Mouse (Mus musculus): ENCODE data around the gene Hoxd3.

Gene Hoxd3

GRCm38 (mm10) chr2:74679596-74679971, 32.1 kb upstream of the Hoxd3 start:
- no peak for DNase-seq (ENCODE audit: low spot score)

DNA sequence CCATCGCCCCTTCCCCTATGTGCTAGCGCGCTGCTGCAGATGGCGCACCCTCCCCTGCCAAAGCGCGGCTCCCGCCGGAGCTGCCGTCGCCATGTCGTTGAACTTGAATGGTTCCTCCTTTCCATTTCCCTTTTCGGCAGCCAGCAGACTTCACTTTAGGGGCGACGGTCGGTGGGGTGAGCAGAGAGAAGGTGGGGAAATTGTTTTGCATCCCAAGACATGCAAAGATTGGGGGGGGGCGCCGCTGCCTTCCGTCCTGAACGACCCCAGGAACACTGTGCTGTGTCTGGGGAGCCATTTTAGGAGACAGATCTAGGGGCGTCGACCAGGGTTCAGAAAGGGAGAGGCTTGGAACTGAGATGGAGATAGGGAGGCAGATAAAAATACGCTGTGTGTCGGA, 31.7 kb upstream of the Hoxd3 start:
- no peak for DNase-seq (ENCODE audit: low spot score)

GRCm38 (mm10) chr2:74680561-74681398, 30.9 kb upstream of the Hoxd3 start:
- no peak for DNase-seq (ENCODE audit: low spot score)

- DNase-seq (ENCODE audit: low spot score), result no peak
Measured at GRCm38 (mm10) chr2:74681594-74682531, 29.9 kb upstream of the Hoxd3 start.

GRCm38 (mm10) chr2:74682796-74683195, 28.9 kb upstream of the Hoxd3 start:
- no peak for DNase-seq (ENCODE audit: low spot score)

GRCm38 (mm10) chr2:74683471-74683951, 28.2 kb upstream of the Hoxd3 start:
- no peak for DNase-seq (ENCODE audit: low spot score)

DNA sequence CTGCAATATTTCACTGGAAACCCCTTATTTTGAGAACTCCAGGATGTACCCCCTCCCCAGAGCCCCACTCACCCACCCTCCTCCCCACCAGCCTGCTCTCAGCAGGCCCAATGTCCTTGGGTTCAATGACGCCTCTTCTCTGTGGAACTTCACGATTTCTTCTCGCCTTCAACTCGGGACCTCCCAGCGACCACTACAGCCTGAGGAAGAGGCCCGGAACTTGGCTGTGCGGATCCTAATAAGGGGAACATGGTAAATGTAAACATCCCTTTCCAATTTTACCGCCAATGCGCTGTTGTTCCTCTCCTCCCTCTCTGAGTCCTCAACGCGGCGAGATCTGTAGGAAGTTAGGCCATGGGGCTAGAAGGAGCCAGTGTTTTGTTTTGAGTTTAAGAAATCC, 27.6 kb upstream of the Hoxd3 start:
- DNase-seq (ENCODE audit: low spot score), result no peak

- no peak for DNase-seq (ENCODE audit: low spot score)
Measured at GRCm38 (mm10) chr2:74685059-74685603, 26.6 kb upstream of the Hoxd3 start.

GRCm38 (mm10) chr2:74686301-74686987, 25.3 kb upstream of the Hoxd3 start:
- peak; percentile 65 for DNase-seq (ENCODE audit: low spot score)

DNA sequence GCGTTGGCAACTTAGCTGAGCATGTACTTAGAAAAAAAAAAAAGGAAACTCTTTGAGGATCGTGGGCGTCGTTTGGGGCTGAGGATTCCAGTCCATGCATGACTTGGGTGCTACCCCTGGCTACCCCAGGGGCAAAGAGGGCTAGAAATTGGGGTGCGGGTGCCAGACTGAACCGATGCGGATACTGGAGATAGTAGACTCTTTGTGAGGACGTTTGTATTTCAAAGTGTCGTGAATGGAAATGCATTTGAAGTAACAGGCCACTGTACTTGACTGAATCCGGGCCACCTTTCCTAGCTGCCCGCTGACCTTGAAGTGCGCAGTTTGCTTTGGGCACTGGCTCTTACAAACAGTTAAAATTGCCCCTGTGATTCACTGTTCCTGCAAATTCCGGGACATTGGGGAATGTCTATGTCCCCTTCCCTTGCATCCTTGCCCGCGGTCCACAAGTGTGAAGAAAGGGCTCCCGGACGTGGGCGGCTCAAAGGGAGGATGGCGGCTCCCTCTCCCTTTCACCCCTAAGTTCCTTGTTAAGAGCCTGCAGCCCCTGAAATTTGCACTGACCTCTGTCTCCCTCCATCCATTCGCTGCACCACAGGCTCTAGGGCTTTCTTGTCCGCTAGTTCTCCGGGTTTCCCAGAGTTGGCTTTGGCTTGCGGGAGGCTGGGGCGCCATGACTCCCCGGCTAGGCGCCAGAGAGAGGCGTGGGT, 24.6 kb upstream of the Hoxd3 start:
- DNase-seq (ENCODE audit: low spot score), result no peak

DNA sequence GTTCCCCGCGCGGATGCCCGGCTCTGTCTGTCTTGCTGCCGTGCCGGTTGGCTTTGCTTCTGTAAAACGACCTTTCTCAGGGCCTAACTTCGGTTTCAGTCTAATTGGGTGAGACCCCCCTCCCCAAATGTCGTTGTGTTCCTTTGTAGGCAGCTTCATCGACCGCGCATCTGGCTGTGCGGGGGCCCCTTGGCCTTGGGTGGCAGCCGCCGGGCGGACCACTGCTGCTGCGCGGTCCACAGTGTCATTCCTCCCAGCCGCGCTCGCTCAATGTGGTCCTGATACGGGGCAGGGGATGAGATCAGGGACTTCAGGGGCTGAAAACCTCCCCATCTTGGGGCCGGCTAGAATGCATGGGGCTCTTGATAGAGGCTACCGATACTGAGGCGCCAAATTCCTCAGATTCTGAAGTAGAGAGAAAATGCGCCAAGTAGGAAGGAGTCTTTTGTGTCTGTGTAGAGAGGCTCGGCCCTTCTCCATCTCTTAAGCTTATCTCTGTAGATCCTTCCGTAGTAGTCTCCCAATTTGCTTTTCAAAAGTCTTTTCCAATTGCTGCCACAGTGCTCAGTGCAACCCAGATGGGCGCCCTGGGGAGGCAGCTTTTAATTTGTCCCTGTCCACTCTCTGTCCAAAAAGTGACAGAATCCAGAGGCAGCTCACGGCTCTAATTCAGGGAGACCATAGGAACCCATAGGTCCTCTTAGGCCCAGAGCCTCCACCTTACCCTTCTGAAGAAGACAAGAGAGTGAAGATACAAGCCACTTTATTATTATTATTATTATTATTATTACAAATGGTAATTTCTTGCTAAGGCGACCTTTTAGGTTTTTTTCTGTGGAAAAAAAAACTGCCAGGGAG, 23.8 kb upstream of the Hoxd3 start:
- no peak for DNase-seq (ENCODE audit: low spot score)

- DNase-seq (ENCODE audit: low spot score), result no peak
Measured at GRCm38 (mm10) chr2:74688795-74689573, 22.7 kb upstream of the Hoxd3 start.

DNA sequence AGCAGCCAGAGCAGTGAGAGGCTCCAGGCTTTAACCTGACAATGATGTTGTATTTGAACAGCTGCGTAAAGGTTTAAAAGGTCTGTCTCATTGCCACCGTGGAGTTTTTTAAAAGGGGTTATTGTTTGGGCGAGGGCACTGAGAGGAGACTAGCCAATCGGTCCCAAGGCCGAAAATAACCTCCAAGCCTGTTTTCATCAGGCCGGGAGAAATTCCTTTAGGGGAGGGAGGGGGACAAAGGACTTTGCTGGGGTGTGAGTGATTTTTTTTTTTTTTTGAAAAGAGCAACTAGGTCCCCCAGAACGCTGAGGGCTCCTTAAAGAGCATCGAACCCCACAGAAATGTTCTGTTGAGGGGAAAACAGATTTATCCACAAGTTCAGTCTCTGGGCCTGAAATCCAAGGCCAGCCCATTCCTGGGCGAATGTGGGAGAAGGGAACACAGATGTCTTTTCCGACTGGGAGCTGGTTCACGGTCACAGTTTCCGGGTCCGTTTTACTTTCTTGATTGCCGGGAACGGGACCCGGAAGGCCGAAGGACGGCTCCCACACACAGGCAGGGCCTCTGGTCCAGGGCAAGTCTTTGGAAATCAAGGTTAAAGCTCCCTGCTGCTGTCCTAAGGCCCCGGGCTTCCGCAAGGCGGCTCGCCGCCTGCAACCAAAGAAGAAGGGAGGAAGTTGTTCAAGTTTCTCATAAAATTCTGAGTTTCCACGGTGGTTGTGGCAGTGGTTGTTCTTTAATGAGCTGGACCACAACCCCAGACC, 22.0 kb upstream of the Hoxd3 start:
- DNase-seq (ENCODE audit: low spot score), result no peak

- DNase-seq (ENCODE audit: low spot score), result no peak
Measured at GRCm38 (mm10) chr2:74690338-74690716, 21.4 kb upstream of the Hoxd3 start.

- DNase-seq (ENCODE audit: low spot score), result peak; percentile 76
Measured at GRCm38 (mm10) chr2:74691022-74691951, 20.4 kb upstream of the Hoxd3 start, which contains the start of gene Hoxd10. Hoxd10 (plus strand) TSS chr2:74691924.

GRCm38 (mm10) chr2:74691995-74692807, 19.5 kb upstream of the Hoxd3 start:
- DNase-seq (ENCODE audit: low spot score), result no peak

Measured in ovary, postnatal 36 days (tissue).